Mouse (Mus musculus): Measurements from ENCODE around the gene Ramp2. TPM values are rescaled to one million over a fixed set of nuclear protein-coding genes. Genes with fewer than 3 reads are reported as not detected.

Gene Ramp2
- polyA plus RNA-seq, 1 experiment from 2014 or later = 95.1 TPM

DNA sequence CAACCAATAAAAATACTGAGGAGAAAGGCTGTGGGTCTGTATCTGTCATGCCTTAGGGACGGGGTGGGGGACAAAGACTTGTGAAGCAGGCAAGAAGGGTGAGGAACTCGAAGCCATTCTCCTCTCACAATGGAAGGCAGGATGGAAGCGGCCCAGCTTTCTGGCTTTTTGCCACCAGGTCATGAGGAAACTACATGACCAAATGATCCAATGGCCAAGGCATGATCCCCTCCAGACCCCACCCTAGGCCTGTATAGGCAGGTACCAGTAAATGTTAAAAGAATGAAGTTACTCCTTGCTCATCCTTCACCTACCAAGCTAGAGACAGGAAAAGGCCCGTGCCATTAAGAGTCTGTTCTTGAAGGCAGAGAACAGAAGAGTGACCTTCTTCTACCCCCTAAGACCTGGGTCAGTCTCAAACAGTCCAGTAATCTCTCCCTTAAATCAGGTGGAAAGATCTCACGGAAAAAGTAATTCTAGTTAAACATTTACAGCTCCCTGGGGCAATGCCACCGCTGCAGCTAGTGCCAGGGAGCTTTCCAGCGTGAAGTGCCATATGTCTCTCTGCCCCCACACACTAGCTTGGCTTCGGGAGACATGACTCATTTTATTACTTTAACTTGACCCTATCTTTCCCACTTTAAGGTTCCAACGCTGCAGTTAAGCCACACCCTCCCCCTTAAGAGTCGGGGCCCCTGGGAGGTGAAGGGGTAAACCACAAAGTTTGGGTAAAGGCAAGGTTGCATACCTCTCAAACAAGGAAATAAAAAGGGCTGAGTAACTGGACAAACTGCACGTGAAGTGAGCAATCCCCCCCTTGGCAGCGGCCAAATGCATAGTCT lies 31.8 kb downstream of the Ramp2 start:
- Histone ChIP-seq H3K27ac (ENCODE audit: low read length) (peak overlapping the region; percentile 84), H3K4me1 (ENCODE audit: control insufficient read depth, insufficient read depth, low read length) (peaks cover 29% of the 10 kb centered on the region), H3K36me3 (ENCODE audit: control insufficient read depth, insufficient read depth, low read length) (no peaks in the 10 kb centered on the region), H3K27me3 (replicated peaks; ENCODE audit: control insufficient read depth, insufficient read depth, low read length) (no peaks in the 10 kb centered on the region), H3K4me3 (ENCODE audit: low read length) (peak overlapping the region; percentile 63), H3K9me3 (ENCODE audit: control insufficient read depth, low read length) (no peaks in the 10 kb centered on the region), H3K4me2 (ENCODE audit: low read depth, low read length) (peak overlapping the region; percentile 82), H3K9ac (ENCODE audit: low read depth, low read length) (peak overlapping the region; percentile 68)
- ATAC-seq = peak; percentile 78
- WGBS = 42% methylated on average over 12 of the region's 12 CpGs

DNA sequence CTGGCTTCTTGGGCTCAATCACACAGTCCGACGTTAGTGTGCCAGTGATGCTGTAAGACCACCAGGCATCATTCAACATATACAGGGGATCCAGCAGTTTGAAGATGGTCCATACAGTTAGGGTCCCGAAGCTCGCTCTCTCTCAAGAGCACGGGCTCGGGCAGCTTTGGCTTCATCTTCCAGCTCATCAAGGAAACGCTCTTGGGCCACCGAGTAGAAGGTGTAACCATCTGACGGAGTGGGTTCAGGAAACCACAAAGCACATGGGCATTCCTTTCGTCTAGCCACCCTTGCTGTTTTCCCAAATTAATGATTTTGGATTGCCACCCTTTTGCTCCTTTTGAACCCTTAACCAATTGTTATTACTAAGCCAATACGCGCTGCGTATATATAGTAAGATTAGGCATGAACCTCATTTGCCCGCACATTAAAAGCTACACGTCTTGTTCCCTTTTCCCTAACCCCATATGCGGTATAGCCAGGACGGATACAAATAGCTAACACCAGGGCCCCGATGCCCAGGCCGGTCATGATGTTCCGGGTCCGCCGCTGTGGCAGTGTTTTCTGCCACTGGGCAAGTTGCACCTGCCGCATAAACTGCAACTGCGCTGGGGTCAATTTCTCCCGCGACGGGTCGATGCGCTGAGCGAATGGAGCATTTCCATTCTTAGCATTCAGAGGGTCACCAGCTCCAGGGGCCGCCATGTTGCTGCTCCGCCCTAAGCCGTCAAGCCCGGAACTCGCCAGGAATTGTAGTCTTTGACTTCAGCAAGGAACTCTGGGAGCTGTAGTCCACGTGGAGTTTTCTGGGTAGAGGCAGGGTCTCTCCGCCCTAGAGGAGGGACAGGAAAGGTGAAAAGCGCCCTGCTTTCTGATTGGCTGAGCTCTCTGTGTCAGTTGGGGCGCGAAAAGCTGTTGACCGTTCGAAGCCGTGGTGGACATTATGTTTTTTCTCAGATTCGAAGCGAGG lies 32.7 kb downstream of the Ramp2 start, which contains the start of the genes Cntd1 and Coa3:
Gene Cntd1, plus strand, starts transcription at position 790 of the 970 bp plus-strand sequence.
Gene Coa3, minus strand, starts transcription at position 892 of the 970 bp plus-strand sequence.
- Histone ChIP-seq H3K4me2 (ENCODE audit: low read depth, low read length) (peak within 1 kb of the TSS; percentile 82), H3K9me3 (ENCODE audit: control insufficient read depth, low read length) (no peaks in the 10 kb centered on the region), H3K36me3 (ENCODE audit: control insufficient read depth, insufficient read depth, low read length) (no peaks in the 10 kb centered on the region), H3K4me3 (ENCODE audit: low read length) (peak within 1 kb of the TSS; percentile 63), H3K4me1 (ENCODE audit: control insufficient read depth, insufficient read depth, low read length) (peaks cover 29% of the 10 kb centered on the region), H3K27ac (ENCODE audit: low read length) (peak within 1 kb of the TSS; percentile 84), H3K27me3 (replicated peaks; ENCODE audit: control insufficient read depth, insufficient read depth, low read length) (no peaks in the 10 kb centered on the region), H3K9ac (ENCODE audit: low read depth, low read length) (peak within 1 kb of the TSS; percentile 68)
- 7% methylated on average over 45 of the region's 45 CpGs for WGBS
- ATAC-seq = peak; percentile 91

DNA sequence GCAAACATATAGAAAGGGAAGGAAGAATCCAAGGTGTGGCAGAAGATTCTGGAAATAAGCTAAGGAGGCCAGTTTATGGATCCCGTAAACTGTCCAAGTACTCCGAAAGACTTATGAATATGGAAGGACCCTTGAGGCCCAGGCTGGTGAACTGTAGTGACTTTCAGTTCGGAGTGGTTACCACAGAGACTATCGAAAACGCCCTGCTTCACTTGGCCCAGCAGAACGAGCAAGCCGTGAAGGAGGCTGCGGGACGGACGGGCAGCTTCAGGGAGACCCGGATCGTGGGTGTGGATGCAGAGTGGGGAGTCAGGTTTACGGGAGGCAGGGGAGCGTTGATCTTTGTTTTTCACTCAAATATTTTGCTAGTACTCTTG lies 33.4 kb downstream of the Ramp2 start:
- Histone ChIP-seq H3K4me2 (ENCODE audit: low read depth, low read length) (peak overlapping the region; percentile 82), H3K36me3 (ENCODE audit: control insufficient read depth, insufficient read depth, low read length) (no peaks in the 10 kb centered on the region), H3K4me1 (ENCODE audit: control insufficient read depth, insufficient read depth, low read length) (peaks cover 29% of the 10 kb centered on the region), H3K9me3 (ENCODE audit: control insufficient read depth, low read length) (no peaks in the 10 kb centered on the region), H3K9ac (ENCODE audit: low read depth, low read length) (0 out of 2 replicates have a peak overlapping the region, but pooled peaks have one; percentile 68), H3K27ac (ENCODE audit: low read length) (no peak overlapping the region), H3K4me3 (ENCODE audit: low read length) (peak overlapping the region; percentile 63), H3K27me3 (replicated peaks; ENCODE audit: control insufficient read depth, insufficient read depth, low read length) (no peaks in the 10 kb centered on the region)
- 0 out of 2 replicates have a peak, but pooled peaks have one; percentile 8 for ATAC-seq
- WGBS = 57% methylated on average over 14 of the region's 14 CpGs

DNA sequence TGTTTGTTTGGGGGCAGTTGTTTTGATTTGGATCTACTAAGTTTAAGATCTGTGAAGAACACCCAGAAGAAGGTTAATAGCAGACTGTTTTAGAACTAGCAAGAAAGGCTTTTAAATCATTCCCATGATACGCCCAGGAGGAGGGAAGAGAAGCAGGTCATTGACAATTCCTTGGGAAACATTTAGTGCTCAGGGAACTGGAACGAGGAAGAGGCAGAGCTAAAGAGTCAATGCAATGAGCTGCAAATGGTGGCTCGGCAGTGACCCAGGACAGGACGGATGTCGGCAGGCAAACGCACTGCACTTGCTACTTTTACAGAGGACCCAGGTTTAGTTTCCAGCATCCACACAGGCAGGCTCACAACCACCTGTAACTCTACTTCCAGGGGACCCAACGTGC lies 35.0 kb downstream of the Ramp2 start:
- no peak overlapping the region for H3K9ac ChIP-seq (ENCODE audit: low read depth, low read length)
- H3K4me3 ChIP-seq (ENCODE audit: low read length) = no peak overlapping the region
- WGBS = 54% methylated on average over 7 of the region's 7 CpGs
- H3K4me2 ChIP-seq (ENCODE audit: low read depth, low read length) = no peak overlapping the region
- no peak overlapping the region for H3K27ac ChIP-seq (ENCODE audit: low read length)
- no peaks in the 10 kb centered on the region for H3K27me3 ChIP-seq (replicated peaks; ENCODE audit: control insufficient read depth, insufficient read depth, low read length)
- no peaks in the 10 kb centered on the region for H3K36me3 ChIP-seq (ENCODE audit: control insufficient read depth, insufficient read depth, low read length)
- H3K9me3 ChIP-seq (ENCODE audit: control insufficient read depth, low read length) = no peaks in the 10 kb centered on the region
- no peak for ATAC-seq
- peaks cover 29% of the 10 kb centered on the region for H3K4me1 ChIP-seq (ENCODE audit: control insufficient read depth, insufficient read depth, low read length)

DNA sequence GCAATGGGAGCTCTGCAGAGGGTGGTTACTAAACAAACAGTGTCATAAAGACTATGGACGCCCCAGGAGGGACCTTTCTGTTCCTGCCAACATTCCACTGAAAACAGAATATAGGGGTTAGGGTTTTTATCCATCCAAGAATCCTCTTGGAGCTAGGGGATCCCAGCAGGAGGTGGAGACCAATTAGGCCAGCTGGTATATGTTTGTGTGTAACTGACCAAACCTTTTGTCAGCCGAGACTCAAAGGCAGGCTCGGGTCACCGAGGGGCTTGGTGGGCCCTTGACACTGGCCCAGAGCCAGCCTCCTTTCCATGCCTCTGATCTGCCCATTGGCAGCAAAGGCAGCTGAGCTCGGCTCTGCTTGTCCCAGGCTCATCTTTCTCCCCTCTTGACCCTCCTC lies 37.1 kb downstream of the Ramp2 start:
- Histone ChIP-seq H3K27me3 (replicated peaks; ENCODE audit: control insufficient read depth, insufficient read depth, low read length) (no peaks in the 10 kb centered on the region), H3K4me3 (ENCODE audit: low read length) (no peak overlapping the region), H3K4me1 (ENCODE audit: control insufficient read depth, insufficient read depth, low read length) (peaks cover 9% of the 10 kb centered on the region), H3K9me3 (ENCODE audit: control insufficient read depth, low read length) (no peaks in the 10 kb centered on the region), H3K4me2 (ENCODE audit: low read depth, low read length) (no peak overlapping the region), H3K9ac (ENCODE audit: low read depth, low read length) (no peak overlapping the region), H3K36me3 (ENCODE audit: control insufficient read depth, insufficient read depth, low read length) (no peaks in the 10 kb centered on the region), H3K27ac (ENCODE audit: low read length) (no peak overlapping the region)
- no peak for ATAC-seq
- 43% methylated on average over 5 of the region's 5 CpGs for WGBS

DNA sequence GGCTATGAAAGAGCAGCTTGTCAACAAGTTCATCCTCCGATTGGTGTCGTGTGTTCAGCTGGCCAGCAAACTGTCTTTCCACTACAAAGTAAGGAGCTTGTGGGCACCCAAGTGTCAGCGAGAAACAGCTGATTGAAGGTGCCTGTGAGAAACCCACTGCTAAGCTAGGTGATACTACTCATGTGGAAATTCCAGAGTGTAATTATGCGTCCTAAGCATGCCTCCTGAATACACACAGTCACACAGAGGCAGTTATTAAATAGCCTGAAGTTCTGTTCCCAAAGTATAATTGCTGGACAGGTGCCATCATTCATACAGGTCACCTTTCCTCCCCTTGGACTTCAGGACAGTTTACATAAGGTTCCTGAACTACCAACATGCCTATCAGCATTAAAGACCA lies 38.0 kb downstream of the Ramp2 start:
- no peak overlapping the region for H3K27ac ChIP-seq (ENCODE audit: low read length)
- H3K4me1 ChIP-seq (ENCODE audit: control insufficient read depth, insufficient read depth, low read length) = peaks cover 7% of the 10 kb centered on the region
- H3K4me3 ChIP-seq (ENCODE audit: low read length) = no peak overlapping the region
- no peaks in the 10 kb centered on the region; the same call in 1 of the 2 replicates for H3K36me3 ChIP-seq (ENCODE audit: control insufficient read depth, insufficient read depth, low read length)
- no peak overlapping the region for H3K4me2 ChIP-seq (ENCODE audit: low read depth, low read length)
- no peak for ATAC-seq
- H3K27me3 ChIP-seq (replicated peaks; ENCODE audit: control insufficient read depth, insufficient read depth, low read length) = no peaks in the 10 kb centered on the region
- 70% methylated on average over 4 of the region's 4 CpGs for WGBS
- H3K9me3 ChIP-seq (ENCODE audit: control insufficient read depth, low read length) = no peaks in the 10 kb centered on the region
- no peak overlapping the region for H3K9ac ChIP-seq (ENCODE audit: low read depth, low read length)

DNA sequence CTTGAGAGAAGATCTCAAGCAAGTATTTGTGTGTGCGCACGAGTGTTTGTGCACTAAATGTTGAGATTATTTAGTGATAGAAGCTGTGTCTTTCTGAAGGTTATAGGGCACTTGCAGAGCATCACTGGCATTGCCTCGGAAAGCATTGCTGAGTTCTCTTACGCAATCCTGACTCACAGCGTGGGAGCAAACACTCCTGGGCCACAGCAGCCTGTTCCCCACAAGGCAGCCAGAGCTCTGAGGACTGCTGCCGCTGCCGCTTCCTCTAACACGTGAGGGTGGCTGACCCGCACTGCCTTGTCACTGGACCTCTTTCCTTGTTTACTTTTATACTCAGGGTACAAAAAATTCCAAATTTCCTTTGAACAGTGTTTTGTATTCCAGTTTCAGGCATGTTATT lies 41.5 kb downstream of the Ramp2 start:
- H3K9me3 ChIP-seq (ENCODE audit: control insufficient read depth, low read length) = no peaks in the 10 kb centered on the region
- no peak overlapping the region for H3K27ac ChIP-seq (ENCODE audit: low read length)
- peaks cover 7% of the 10 kb centered on the region; the same call in 1 of the 2 replicates for H3K36me3 ChIP-seq (ENCODE audit: control insufficient read depth, insufficient read depth, low read length)
- no peak overlapping the region for H3K4me3 ChIP-seq (ENCODE audit: low read length)
- ATAC-seq = no peak
- no peak overlapping the region for H3K4me2 ChIP-seq (ENCODE audit: low read depth, low read length)
- WGBS = 79% methylated on average over 9 of the region's 9 CpGs
- no peaks in the 10 kb centered on the region for H3K4me1 ChIP-seq (ENCODE audit: control insufficient read depth, insufficient read depth, low read length)
- H3K27me3 ChIP-seq (replicated peaks; ENCODE audit: control insufficient read depth, insufficient read depth, low read length) = no peaks in the 10 kb centered on the region
- H3K9ac ChIP-seq (ENCODE audit: low read depth, low read length) = no peak overlapping the region

DNA sequence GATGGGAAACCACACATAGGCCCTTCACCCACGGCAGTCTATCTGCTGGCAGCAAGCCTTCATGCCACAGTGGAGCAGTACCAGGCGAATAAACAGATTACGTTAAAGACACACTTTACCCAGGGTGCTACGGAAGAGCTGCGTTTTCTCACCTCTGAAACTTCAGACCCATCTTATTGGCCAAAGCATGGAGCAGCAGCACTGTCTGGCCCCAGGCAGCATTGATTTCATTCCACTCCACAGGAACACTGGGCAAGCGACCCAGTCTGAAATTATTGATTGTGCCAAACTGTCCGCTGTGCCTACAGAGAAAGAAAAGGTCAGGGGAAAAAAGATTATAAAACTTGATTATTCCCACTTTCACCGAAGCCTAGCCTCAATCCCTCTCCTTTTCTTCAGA lies 45.4 kb downstream of the Ramp2 start:
- Histone ChIP-seq H3K27ac (ENCODE audit: low read length) (no peak overlapping the region), H3K4me3 (ENCODE audit: low read length) (no peak overlapping the region), H3K36me3 (ENCODE audit: control insufficient read depth, insufficient read depth, low read length) (peaks cover 19% of the 10 kb centered on the region), H3K27me3 (replicated peaks; ENCODE audit: control insufficient read depth, insufficient read depth, low read length) (no peaks in the 10 kb centered on the region), H3K9ac (ENCODE audit: low read depth, low read length) (no peak overlapping the region), H3K4me2 (ENCODE audit: low read depth, low read length) (no peak overlapping the region), H3K4me1 (ENCODE audit: control insufficient read depth, insufficient read depth, low read length) (no peaks in the 10 kb centered on the region), H3K9me3 (ENCODE audit: control insufficient read depth, low read length) (no peaks in the 10 kb centered on the region)
- no peak for ATAC-seq
- 96% methylated on average over 8 of the region's 8 CpGs for WGBS

DNA sequence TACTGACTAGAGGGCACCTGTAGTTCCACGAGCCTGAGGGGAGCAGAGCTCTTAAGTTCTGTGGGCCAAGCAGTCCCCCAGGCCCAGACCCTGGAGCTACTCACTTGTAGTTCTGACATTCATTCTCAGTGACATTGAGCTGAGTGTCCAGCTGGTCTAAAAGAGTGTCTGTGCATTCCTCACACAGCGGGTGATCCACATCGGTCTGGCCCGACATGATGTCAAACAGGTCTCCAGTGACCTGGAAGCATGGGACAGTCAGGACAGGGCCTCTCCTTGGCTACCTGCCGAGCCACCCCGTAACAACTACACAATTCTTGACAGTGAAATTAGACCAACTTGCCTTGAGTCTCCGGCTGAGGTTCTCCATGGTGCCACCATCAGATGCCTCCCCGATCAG lies 49.4 kb downstream of the Ramp2 start:
- H3K4me2 ChIP-seq (ENCODE audit: low read depth, low read length) = no peak overlapping the region
- ATAC-seq = no peak
- no peak overlapping the region for H3K27ac ChIP-seq (ENCODE audit: low read length)
- no peak overlapping the region for H3K9ac ChIP-seq (ENCODE audit: low read depth, low read length)
- H3K36me3 ChIP-seq (ENCODE audit: control insufficient read depth, insufficient read depth, low read length) = peaks cover 18% of the 10 kb centered on the region; the same call in 1 of the 2 replicates
- WGBS = 91% methylated on average over 8 of the region's 8 CpGs
- no peak overlapping the region for H3K4me3 ChIP-seq (ENCODE audit: low read length)
- H3K9me3 ChIP-seq (ENCODE audit: control insufficient read depth, low read length) = no peaks in the 10 kb centered on the region
- no peaks in the 10 kb centered on the region for H3K4me1 ChIP-seq (ENCODE audit: control insufficient read depth, insufficient read depth, low read length)
- no peaks in the 10 kb centered on the region for H3K27me3 ChIP-seq (replicated peaks; ENCODE audit: control insufficient read depth, insufficient read depth, low read length)

Data from intestine, embryonic 16.5 days (tissue).